Mouse (Mus musculus) megakaryocyte, embryonic 14.5 days (primary cell): Measurements from ENCODE around the gene Bnip2.

Experiments used
- FLI1 ChIP-seq: IDR thresholded peaks from 2 replicates; pipeline ENCODE4 v1.6.1; 2012; ENCODE audit warnings: low read length, inconsistent platforms, mixed read lengths
- GATA1 ChIP-seq: IDR thresholded peaks from 3 replicates; pipeline ENCODE4 v1.6.1; 2012; ENCODE audit warnings: mixed read lengths, low read length, inconsistent platforms, borderline replicate concordance

- TF ChIP-seq GATA1, result no peak
- TF ChIP-seq FLI1, result no peak
These were observed 26.4 kb downstream of the Bnip2 start for GRCm38 (mm10) chr9:70015632-70016031.
